Mouse (Mus musculus): ENCODE measurements at regions not wholly inside any gene's neighbourhood (a gene's known extent, or its start where the extent isn't known, plus 50 kb on each side); places are given as distances from the start of the nearest gene placed in this dataset.

DNA sequence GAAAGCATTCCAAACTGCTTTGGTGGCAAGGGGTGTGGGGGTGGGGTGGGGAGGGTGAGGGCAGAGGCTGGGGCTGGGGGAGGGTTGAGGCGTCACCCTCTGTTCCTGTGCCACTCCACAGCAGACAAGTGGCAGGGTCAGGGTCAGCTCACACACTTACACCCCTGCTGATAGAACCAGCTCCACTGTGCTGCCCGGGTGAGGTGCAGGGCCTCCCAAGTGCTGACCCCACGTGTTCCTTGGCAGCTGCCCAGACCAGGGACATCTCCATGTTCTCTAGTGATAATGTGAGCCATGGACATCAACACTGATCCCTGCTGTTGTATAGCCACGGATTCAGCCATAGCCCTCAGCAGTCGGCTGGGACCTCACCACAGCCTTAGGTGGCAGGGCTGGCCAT lies 1652.3 kb upstream of the Gm7489 start:
- intact Hi-C loops (cut with DNase I) = no loop called here
- peak in 1 of 2 experiments; percentile 18 for DNase-seq (ENCODE audit: extremely low spot score in 1 of 2, low spot score in 2 of 2)

DNA sequence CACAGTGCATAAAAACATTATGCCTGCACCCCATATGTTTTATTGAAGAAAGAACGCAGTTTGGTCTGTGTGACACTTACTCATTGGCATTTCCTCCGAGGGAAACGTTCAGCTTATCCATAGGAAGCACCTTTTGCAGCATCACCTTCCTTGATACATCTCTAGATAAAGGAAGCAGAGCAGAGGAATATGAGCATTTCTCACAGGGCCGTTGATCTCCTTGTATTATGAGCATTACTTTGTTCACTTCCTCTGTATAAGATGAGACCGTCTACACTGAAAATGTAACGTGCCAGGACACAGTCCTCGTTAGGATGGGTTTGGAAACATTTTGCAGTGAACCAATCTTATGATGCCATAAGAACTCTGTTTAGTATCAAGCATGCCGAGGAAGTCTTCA lies 1648.5 kb upstream of the Gm7489 start:
- intact Hi-C loops (cut with DNase I) = no loop called here
- no peak for DNase-seq (ENCODE audit: extremely low spot score in 1 of 2, low spot score in 2 of 2)

GRCm38 (mm10) chr15:52242890-52243289 lies 1641.8 kb upstream of the Gm7489 start:
- DNase-seq (ENCODE audit: extremely low spot score in 1 of 2, low spot score in 2 of 2) = no peak
- intact Hi-C loops (cut with DNase I) = no loop called here

Data from left cerebral cortex, postnatal 10 days (tissue).